Mouse (Mus musculus): ENCODE measurements at regions not wholly inside any gene's neighbourhood (a gene's known extent, or its start where the extent isn't known, plus 50 kb on each side); places are given as distances from the start of the nearest gene placed in this dataset.
A peak's percentile ranks its signal among the peaks of the same experiment; 100 is the strongest.
"Not testable (repeated sequence)": the region's sequence is repeated elsewhere in the genome, so short reads cannot be mapped to it uniquely, and the experiment has no call there.

- 91% methylated on average over 2 of the region's 2 CpGs for WGBS
- ATAC-seq = no peak
Measured at GRCm38 (mm10) chr17:59179018-59179417, 165.8 kb upstream of the Nudt12 start.

DNA sequence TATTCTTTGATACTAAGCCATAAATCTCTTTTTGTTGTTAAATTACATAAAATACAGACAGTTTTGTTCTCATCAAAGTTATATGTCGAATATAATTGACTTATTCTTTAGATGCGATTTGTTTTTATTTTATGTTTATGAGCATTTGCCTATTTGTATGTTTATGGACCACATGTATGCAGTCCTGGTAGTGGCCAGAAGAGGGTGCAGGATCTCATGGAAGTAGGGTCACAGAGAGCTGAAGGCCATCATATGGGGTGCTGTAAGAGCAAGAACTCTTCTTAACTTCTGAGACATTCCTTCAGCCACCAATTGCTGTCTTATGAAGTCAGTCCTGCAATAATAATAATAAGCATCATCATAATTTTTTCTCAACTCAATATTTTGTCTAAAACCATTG, 143.2 kb upstream of the Nudt12 start:
- Histone ChIP-seq H3K4me2 (ENCODE audit: low read length) (no peak overlapping the region), H3K4me3 (replicated peaks; ENCODE audit: low read length) (no peak overlapping the region), H3K9me3 (ENCODE audit: control insufficient read depth, low read length) (no peaks in the 10 kb centered on the region), H3K27me3 (replicated peaks; ENCODE audit: control insufficient read depth, insufficient read depth, low read length) (no peaks in the 10 kb centered on the region), H3K4me1 (replicated peaks; ENCODE audit: control insufficient read depth, insufficient read depth, low read length) (no peaks in the 10 kb centered on the region), H3K27ac (ENCODE audit: low read length) (no peak overlapping the region), H3K9ac (replicated peaks; ENCODE audit: low read depth, low read length) (no peak overlapping the region), H3K36me3 (ENCODE audit: control insufficient read depth, insufficient read depth) (no peaks in the 10 kb centered on the region)
- WGBS = 83% methylated on average over 2 of the region's 2 CpGs
- ATAC-seq = no peak

More at GRCm38 (mm10) chr17:59179018-59179417, 165.8 kb upstream of the Nudt12 start:
- Histone ChIP-seq H3K4me2 (ENCODE audit: low read length) (no peak overlapping the region), H3K36me3 (ENCODE audit: control insufficient read depth, insufficient read depth) (no peaks in the 10 kb centered on the region), H3K4me3 (replicated peaks; ENCODE audit: low read length) (no peak overlapping the region), H3K9ac (replicated peaks; ENCODE audit: low read depth, low read length) (no peak overlapping the region), H3K27me3 (replicated peaks; ENCODE audit: control insufficient read depth, insufficient read depth, low read length) (no peaks in the 10 kb centered on the region), H3K4me1 (replicated peaks; ENCODE audit: control insufficient read depth, insufficient read depth, low read length) (no peaks in the 10 kb centered on the region), H3K27ac (ENCODE audit: low read length) (no peak overlapping the region), H3K9me3 (ENCODE audit: control insufficient read depth, low read length) (no peaks in the 10 kb centered on the region)

DNA sequence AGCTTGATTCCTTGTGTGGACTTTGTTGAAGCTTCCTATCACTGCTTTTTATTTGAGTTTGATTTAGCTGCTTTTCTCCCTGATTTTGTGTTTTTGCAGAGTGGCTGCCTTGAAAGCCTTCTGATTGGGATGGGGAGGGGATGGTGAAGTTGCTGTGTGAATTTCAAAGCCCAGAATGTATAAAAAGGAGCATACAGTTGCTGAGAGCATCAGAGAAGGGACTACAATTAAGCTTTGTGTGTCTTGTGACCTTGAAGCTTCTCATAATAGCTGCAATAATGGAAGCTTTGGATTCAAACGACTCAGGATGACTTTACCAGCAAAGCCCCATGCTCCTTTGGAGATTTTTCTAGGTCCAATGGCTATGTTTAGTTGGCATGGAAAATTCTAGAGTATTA, 130.6 kb upstream of the Nudt12 start:
- 8% methylated on average over 1 of the region's 1 CpGs for WGBS
- no peaks in the 10 kb centered on the region for H3K27me3 ChIP-seq (replicated peaks; ENCODE audit: control insufficient read depth, insufficient read depth, low read length)
- peak; percentile 56 for ATAC-seq
- H3K4me3 ChIP-seq (replicated peaks; ENCODE audit: low read length) = no peak overlapping the region
- no peak overlapping the region for H3K9ac ChIP-seq (replicated peaks; ENCODE audit: low read depth, low read length)
- no peaks in the 10 kb centered on the region for H3K9me3 ChIP-seq (ENCODE audit: control insufficient read depth, low read length)
- no peak overlapping the region for H3K4me2 ChIP-seq (ENCODE audit: low read length)
- H3K4me1 ChIP-seq (replicated peaks; ENCODE audit: control insufficient read depth, insufficient read depth, low read length) = peaks cover 4% of the 10 kb centered on the region; the same call in 1 of the 2 replicates
- H3K27ac ChIP-seq (ENCODE audit: low read length) = no peak overlapping the region
- no peaks in the 10 kb centered on the region for H3K36me3 ChIP-seq (ENCODE audit: control insufficient read depth, insufficient read depth)

- H3K4me2 ChIP-seq (ENCODE audit: low read length) = no peak overlapping the region
- no peaks in the 10 kb centered on the region for H3K27me3 ChIP-seq (replicated peaks; ENCODE audit: control insufficient read depth, insufficient read depth, low read length)
- H3K27ac ChIP-seq (ENCODE audit: low read length) = no peak overlapping the region
- H3K9me3 ChIP-seq (ENCODE audit: control insufficient read depth, low read length) = no peaks in the 10 kb centered on the region
- WGBS = 40% methylated on average over 10 of the region's 10 CpGs
- peak; percentile 78 for ATAC-seq
- no peaks in the 10 kb centered on the region for H3K36me3 ChIP-seq (ENCODE audit: control insufficient read depth, insufficient read depth)
- H3K4me1 ChIP-seq (replicated peaks; ENCODE audit: control insufficient read depth, insufficient read depth, low read length) = peaks cover 4% of the 10 kb centered on the region; the same call in 1 of the 2 replicates
- H3K4me3 ChIP-seq (replicated peaks; ENCODE audit: low read length) = no peak overlapping the region
- H3K9ac ChIP-seq (replicated peaks; ENCODE audit: low read depth, low read length) = no peak overlapping the region
Measured at GRCm38 (mm10) chr17:59142995-59143759, 130.0 kb upstream of the Nudt12 start.

GRCm38 (mm10) chr17:59138791-59139190, 125.6 kb upstream of the Nudt12 start:
- Histone ChIP-seq H3K9ac (replicated peaks; ENCODE audit: low read depth, low read length) (no peak overlapping the region), H3K4me1 (replicated peaks; ENCODE audit: control insufficient read depth, insufficient read depth, low read length) (peaks cover 3% of the 10 kb centered on the region; the same call in 1 of the 2 replicates), H3K4me3 (replicated peaks; ENCODE audit: low read length) (no peak overlapping the region), H3K4me2 (ENCODE audit: low read length) (no peak overlapping the region), H3K27me3 (replicated peaks; ENCODE audit: control insufficient read depth, insufficient read depth, low read length) (no peaks in the 10 kb centered on the region), H3K27ac (ENCODE audit: low read length) (no peak overlapping the region), H3K9me3 (ENCODE audit: control insufficient read depth, low read length) (no peaks in the 10 kb centered on the region), H3K36me3 (ENCODE audit: control insufficient read depth, insufficient read depth) (no peaks in the 10 kb centered on the region)
- 83% methylated on average over 2 of the region's 2 CpGs for WGBS
- no peak for ATAC-seq

DNA sequence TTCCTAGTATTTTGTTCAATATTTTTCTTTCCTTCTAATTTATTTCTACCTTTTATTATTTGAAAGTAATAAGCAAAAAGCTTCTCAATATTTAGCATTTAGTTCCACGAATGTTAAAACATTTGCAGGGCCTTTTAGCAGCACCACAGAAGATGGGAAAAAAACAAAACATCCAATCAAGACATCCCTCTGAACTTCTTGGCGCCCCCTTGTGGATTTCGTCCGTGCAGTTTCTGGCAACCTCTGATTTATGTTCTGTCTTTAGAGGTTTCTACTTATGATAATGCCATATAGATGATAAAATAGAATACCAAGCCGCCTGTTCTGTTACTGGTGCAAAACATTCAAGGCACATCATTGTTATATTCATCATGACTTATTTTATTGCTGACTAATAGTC, 86.2 kb upstream of the Nudt12 start:
- Histone ChIP-seq H3K27me3 (replicated peaks; ENCODE audit: control insufficient read depth, insufficient read depth, low read length) (no peaks in the 10 kb centered on the region), H3K4me3 (replicated peaks; ENCODE audit: low read length) (no peak overlapping the region), H3K27ac (ENCODE audit: low read length) (no peak overlapping the region), H3K36me3 (ENCODE audit: control insufficient read depth, insufficient read depth) (no peaks in the 10 kb centered on the region), H3K4me2 (ENCODE audit: low read length) (no peak overlapping the region), H3K4me1 (replicated peaks; ENCODE audit: control insufficient read depth, insufficient read depth, low read length) (no peaks in the 10 kb centered on the region), H3K9me3 (ENCODE audit: control insufficient read depth, low read length) (no peaks in the 10 kb centered on the region), H3K9ac (replicated peaks; ENCODE audit: low read depth, low read length) (no peak overlapping the region)
- 6% methylated on average over 5 of the region's 5 CpGs for WGBS
- no peak for ATAC-seq

- not testable (repeated sequence) for H3K27me3 ChIP-seq (replicated peaks; ENCODE audit: control insufficient read depth, insufficient read depth, low read length); H3K27ac ChIP-seq (ENCODE audit: low read length); ATAC-seq; H3K4me2 ChIP-seq (ENCODE audit: low read length); H3K9ac ChIP-seq (replicated peaks; ENCODE audit: low read depth, low read length); H3K4me3 ChIP-seq (replicated peaks; ENCODE audit: low read length); H3K9me3 ChIP-seq (ENCODE audit: control insufficient read depth, low read length); H3K36me3 ChIP-seq (ENCODE audit: control insufficient read depth, insufficient read depth); H3K4me1 ChIP-seq (replicated peaks; ENCODE audit: control insufficient read depth, insufficient read depth, low read length)
- 93% methylated on average over 2 of the region's 6 CpGs for WGBS
Measured at GRCm38 (mm10) chr17:59076846-59077245, 63.7 kb upstream of the Nudt12 start.

DNA sequence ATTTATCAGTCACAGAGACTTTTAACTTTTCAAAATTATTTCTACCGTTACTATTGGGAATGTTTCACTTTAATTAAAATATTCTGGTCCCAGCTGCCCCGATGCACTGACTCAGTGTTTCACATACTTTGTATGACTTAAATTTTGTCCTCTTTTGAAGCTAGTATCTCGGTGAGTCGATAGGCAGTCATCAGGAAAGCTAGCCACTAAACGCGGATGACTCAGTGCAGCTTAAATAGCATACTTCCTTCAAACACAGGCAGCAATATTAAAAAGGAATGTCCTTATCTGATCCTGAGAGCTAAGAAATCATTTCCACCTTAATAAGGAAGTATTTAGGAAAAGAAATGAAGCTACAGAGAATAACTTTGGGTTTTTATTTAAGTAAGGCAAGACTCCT, 63.2 kb upstream of the Nudt12 start:
- not testable (repeated sequence) for ATAC-seq; H3K4me2 ChIP-seq (ENCODE audit: low read length); H3K4me3 ChIP-seq (replicated peaks; ENCODE audit: low read length); H3K36me3 ChIP-seq (ENCODE audit: control insufficient read depth, insufficient read depth); H3K27me3 ChIP-seq (replicated peaks; ENCODE audit: control insufficient read depth, insufficient read depth, low read length); H3K27ac ChIP-seq (ENCODE audit: low read length); H3K9me3 ChIP-seq (ENCODE audit: control insufficient read depth, low read length); H3K4me1 ChIP-seq (replicated peaks; ENCODE audit: control insufficient read depth, insufficient read depth, low read length); H3K9ac ChIP-seq (replicated peaks; ENCODE audit: low read depth, low read length)
- 86% methylated on average over 2 of the region's 6 CpGs for WGBS
